Mouse (Mus musculus): ENCODE results near the gene Myo5a.

- TF ChIP-seq CTCF (IDR thresholded peaks at IDR 0.05; ENCODE audit: control insufficient read depth, insufficient read depth, low read length) (no peak), POLR2A (IDR thresholded peaks at IDR 0.05; ENCODE audit: borderline replicate concordance, control insufficient read depth, low read depth, low read length) (no peak)
Measured at GRCm38 (mm10) chr9:75022546-75022945, 48.3 kb upstream of the Myo5a start.

All from bone marrow, adult 2 months (tissue).